Mouse (Mus musculus): ENCODE data around the gene Smim22. TPM values are rescaled to one million over a fixed set of nuclear protein-coding genes. Genes with fewer than 3 reads are reported as not detected.
A peak's percentile ranks its signal among the peaks of the same experiment; 100 is the strongest.

Smim22 gene
- polyA plus RNA-seq, 1 experiment from 2014 or later, result 4.6 TPM

DNA sequence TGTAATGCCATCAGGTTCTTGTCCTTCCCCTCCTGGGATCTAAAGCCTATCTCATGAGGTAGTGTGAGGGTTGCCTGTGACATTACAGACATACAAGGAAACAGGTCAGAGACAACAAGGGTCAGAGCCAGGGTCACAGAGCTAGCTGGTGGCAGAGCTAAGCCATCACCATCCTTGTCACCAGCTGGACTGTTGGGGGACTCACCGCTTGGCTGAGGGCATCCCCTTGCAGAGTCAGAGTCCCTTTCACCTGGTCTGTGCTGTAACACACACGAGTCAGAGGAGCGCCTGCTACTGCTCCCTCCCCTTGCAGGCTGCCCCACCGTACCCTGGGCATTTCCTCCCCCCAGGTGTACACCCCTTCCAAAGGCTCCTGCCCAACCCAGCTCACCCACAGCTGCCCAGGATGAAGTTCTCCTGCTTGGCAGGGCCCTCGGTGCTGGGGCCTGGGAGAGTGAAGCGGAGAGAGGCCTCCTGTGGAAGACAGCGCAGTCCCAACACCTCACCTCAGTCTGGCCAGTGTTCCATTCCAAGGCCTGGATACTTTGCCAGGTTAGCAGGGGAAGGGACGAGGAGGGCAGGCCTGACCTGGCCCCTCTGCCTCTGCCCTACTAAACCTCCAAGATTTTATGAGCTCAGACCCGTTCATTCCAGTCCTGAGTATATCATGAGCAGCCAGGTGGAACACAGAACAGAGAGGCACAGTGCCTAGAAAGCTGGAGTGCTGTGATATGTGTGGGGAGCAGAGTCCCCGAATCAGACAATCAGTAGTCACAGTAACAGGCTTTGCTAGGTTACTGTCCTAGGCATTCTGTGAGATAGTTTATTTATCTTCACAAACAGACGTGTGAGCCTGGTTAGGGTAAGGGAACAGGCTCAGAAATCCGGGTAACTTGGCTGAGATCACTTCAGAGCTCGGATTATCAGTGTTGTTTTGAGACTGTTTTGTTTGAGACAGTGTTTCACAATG lies 5.2 kb downstream of the Smim22 start:
- WGBS, result 55% methylated on average over 13 of the region's 13 CpGs
- no peak for ATAC-seq (ENCODE audit: low FRiP score)
- peak overlapping the region; percentile 64 for H3K4me3 ChIP-seq
- H3K4me1 ChIP-seq (replicated peaks), result peaks cover 33% of the 10 kb centered on the region
- H3K27me3 ChIP-seq, result no peaks in the 10 kb centered on the region
- peak overlapping the region; percentile 83 for H3K9ac ChIP-seq
- H3K36me3 ChIP-seq, result peaks cover 54% of the 10 kb centered on the region
- H3K9me3 ChIP-seq, result no peaks in the 10 kb centered on the region
- H3K27ac ChIP-seq, result peak overlapping the region; percentile 90
- H3K4me2 ChIP-seq, result peak overlapping the region; percentile 75

- Histone ChIP-seq H3K4me1 (replicated peaks) (peaks cover 33% of the 10 kb centered on the region), H3K9me3 (no peaks in the 10 kb centered on the region), H3K27ac (peak within 1 kb of the TSS; percentile 90), H3K27me3 (no peaks in the 10 kb centered on the region), H3K9ac (peak within 1 kb of the TSS; percentile 83), H3K4me2 (peak within 1 kb of the TSS; percentile 75), H3K36me3 (peaks cover 58% of the 10 kb centered on the region), H3K4me3 (peak within 1 kb of the TSS; percentile 64)
- peak; percentile 99 for ATAC-seq (ENCODE audit: low FRiP score)
- WGBS, result under 1% methylated on average over 63 of the region's 63 CpGs
Measured at GRCm38 (mm10) chr16:5013054-5013838, 6.2 kb downstream of the Smim22 start, which contains the start of gene Rogdi. Rogdi (minus strand) TSS chr16:5013553.

DNA sequence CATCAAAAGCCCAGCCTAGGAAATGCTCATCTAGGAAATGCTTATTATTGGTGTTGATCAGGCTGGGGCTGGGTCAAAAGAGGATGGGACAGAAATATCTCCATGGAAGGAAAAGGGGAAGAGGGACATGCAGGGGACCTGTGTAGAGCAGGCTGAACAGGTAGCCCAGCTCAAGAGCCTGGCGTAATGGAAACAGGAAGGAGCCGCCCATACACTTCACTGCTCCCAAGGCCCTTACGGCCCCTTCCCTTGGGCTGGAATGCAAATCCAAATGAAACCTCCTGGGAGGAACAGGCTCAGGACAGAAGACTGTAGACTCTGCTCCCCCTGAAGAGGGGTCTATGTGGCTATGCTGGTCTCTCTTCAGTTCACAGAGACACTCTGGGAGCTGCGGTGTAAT lies 7.5 kb downstream of the Smim22 start:
- H3K4me3 ChIP-seq, result no peak overlapping the region
- H3K27ac ChIP-seq, result peak overlapping the region; percentile 50; the same call in 1 of the 2 replicates
- no peak for ATAC-seq (ENCODE audit: low FRiP score)
- H3K4me1 ChIP-seq (replicated peaks), result peaks cover 33% of the 10 kb centered on the region
- H3K27me3 ChIP-seq, result no peaks in the 10 kb centered on the region
- no peaks in the 10 kb centered on the region for H3K9me3 ChIP-seq
- H3K36me3 ChIP-seq, result peaks cover 64% of the 10 kb centered on the region
- H3K4me2 ChIP-seq, result no peak overlapping the region
- no peak overlapping the region for H3K9ac ChIP-seq
- 94% methylated on average over 4 of the region's 4 CpGs for WGBS

- H3K4me3 ChIP-seq, result no peak overlapping the region
- no peaks in the 10 kb centered on the region for H3K4me1 ChIP-seq (replicated peaks)
- H3K36me3 ChIP-seq, result peaks cover 99% of the 10 kb centered on the region
- no peaks in the 10 kb centered on the region for H3K27me3 ChIP-seq
- no peak overlapping the region for H3K27ac ChIP-seq
- ATAC-seq (ENCODE audit: low FRiP score), result no peak
- H3K9me3 ChIP-seq, result no peaks in the 10 kb centered on the region
- H3K4me2 ChIP-seq, result no peak overlapping the region
- no peak overlapping the region for H3K9ac ChIP-seq
- WGBS, result 98% methylated on average over 3 of the region's 3 CpGs
Measured at GRCm38 (mm10) chr16:5024021-5024420, 16.9 kb downstream of the Smim22 start.

DNA sequence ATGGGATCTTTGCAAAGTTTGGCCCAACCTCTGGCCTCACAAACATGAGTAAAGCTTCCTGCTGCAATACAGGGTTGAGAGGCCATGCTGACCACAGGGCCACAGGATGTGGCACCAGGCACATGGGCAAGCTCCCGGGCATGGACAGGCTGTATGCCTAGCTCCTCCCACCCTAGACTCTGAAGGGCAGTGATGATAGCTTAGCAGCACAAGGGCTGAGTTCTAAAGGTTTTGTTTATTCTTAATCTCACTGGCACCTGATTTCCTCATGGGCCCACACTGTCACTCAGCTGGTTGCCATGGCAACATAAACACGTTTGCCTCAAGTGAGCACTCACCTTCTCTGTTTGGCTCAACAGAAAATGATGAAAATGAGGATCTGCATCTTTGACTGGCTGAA lies 22.8 kb downstream of the Smim22 start:
- no peak overlapping the region for H3K27ac ChIP-seq
- H3K36me3 ChIP-seq, result peaks cover 99% of the 10 kb centered on the region
- no peaks in the 10 kb centered on the region for H3K9me3 ChIP-seq
- no peak overlapping the region for H3K4me3 ChIP-seq
- H3K4me1 ChIP-seq (replicated peaks), result no peaks in the 10 kb centered on the region
- no peaks in the 10 kb centered on the region for H3K27me3 ChIP-seq
- H3K9ac ChIP-seq, result no peak overlapping the region
- no peak for ATAC-seq (ENCODE audit: low FRiP score)
- no peak overlapping the region for H3K4me2 ChIP-seq
- WGBS, result 69% methylated on average over 2 of the region's 2 CpGs

- Histone ChIP-seq H3K4me1 (replicated peaks) (no peaks in the 10 kb centered on the region), H3K27me3 (no peaks in the 10 kb centered on the region), H3K9ac (no peak overlapping the region), H3K36me3 (peaks cover 97% of the 10 kb centered on the region), H3K27ac (no peak overlapping the region), H3K4me2 (no peak overlapping the region), H3K4me3 (no peak overlapping the region), H3K9me3 (no peaks in the 10 kb centered on the region)
- WGBS, result 98% methylated on average over 3 of the region's 3 CpGs
- ATAC-seq (ENCODE audit: low FRiP score), result no peak
Measured at GRCm38 (mm10) chr16:5035591-5035990, 28.5 kb downstream of the Smim22 start.

GRCm38 (mm10) chr16:5036649-5037234 lies 29.7 kb downstream of the Smim22 start:
- no peak for ATAC-seq (ENCODE audit: low FRiP score)
- 73% methylated on average over 5 of the region's 5 CpGs for WGBS

DNA sequence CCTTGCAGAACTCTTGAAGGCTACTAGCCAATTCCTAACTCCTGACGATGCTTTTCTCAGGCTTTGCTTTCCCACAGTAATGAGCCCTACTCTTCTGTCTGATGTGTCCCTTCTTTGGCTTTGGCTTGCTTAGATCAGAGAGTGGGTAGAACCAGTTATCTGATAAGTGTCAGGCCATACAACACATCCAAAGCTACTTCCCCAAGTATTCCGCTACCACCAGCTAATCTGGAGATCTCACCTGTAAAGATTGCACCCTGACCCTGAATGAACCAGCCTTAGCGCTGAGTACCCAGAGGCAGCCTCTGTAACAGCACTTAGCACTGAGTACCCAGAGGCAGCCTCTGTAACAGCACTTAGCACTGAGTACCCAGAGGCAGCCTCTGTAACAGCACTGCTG lies 38.2 kb downstream of the Smim22 start:
- 99% methylated on average over 3 of the region's 3 CpGs for whole genome bisulfite sequencing
- ATAC-seq (ENCODE audit: low FRiP score), result no peak
- peaks cover 72% of the 10 kb centered on the region for H3K36me3 ChIP-seq
- no peak overlapping the region for H3K4me2 ChIP-seq
- H3K4me3 ChIP-seq, result no peak overlapping the region
- H3K9me3 ChIP-seq, result no peaks in the 10 kb centered on the region
- H3K27ac ChIP-seq, result no peak overlapping the region
- no peak overlapping the region for H3K9ac ChIP-seq
- H3K4me1 ChIP-seq (replicated peaks), result peaks cover 20% of the 10 kb centered on the region
- H3K27me3 ChIP-seq, result no peaks in the 10 kb centered on the region

More at GRCm38 (mm10) chr16:5036649-5037234, 29.7 kb downstream of the Smim22 start:
- Histone ChIP-seq H3K9ac (no peak overlapping the region), H3K4me1 (replicated peaks) (no peaks in the 10 kb centered on the region), H3K27me3 (no peaks in the 10 kb centered on the region), H3K4me2 (no peak overlapping the region), H3K9me3 (no peaks in the 10 kb centered on the region), H3K36me3 (peaks cover 97% of the 10 kb centered on the region), H3K27ac (no peak overlapping the region), H3K4me3 (no peak overlapping the region)

- under 1% methylated on average over 38 of the region's 38 CpGs for WGBS
- Histone ChIP-seq H3K4me3 (peak overlapping the region; percentile 99), H3K27me3 (no peaks in the 10 kb centered on the region), H3K9me3 (no peaks in the 10 kb centered on the region), H3K36me3 (peaks cover 44% of the 10 kb centered on the region), H3K4me2 (peak overlapping the region; percentile 92), H3K27ac (peak overlapping the region; percentile 93), H3K4me1 (replicated peaks) (peaks cover 44% of the 10 kb centered on the region), H3K9ac (peak overlapping the region; percentile 95)
- peak; percentile 73 for ATAC-seq (ENCODE audit: low FRiP score)
Measured at GRCm38 (mm10) chr16:5049182-5049773, 42.2 kb downstream of the Smim22 start.

DNA sequence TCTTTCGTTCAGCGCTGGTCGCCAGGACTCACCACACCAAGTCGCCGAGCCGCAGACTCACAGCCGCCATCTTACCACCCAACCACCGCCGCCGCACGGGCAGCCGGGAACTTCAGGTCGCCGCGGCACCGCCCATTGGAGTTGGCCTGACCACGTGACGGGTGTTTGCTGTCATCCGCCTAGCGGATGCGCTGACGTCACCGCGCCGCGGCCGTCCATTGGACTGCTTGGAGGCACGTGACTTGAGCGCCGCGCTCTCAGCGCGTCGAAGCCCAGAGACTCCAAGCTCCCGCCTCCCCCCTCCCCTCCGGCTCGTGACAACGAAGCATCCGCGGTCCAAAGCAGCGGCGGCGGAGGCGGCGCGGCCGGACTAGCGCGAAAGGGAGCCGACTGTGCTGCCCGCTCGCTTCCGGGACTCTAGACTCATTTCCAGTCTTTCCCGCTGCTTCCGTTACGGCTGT lies 42.7 kb downstream of the Smim22 start, which contains the start of the genes Glyr1 and Ubn1:
Gene Glyr1, minus strand, starts transcription at position 90 of the 461 bp plus-strand sequence.
Gene Ubn1, plus strand, starts transcription at position 284 of the 461 bp plus-strand sequence.
- WGBS, result 0% methylated on average over 46 of the region's 56 CpGs
- peak within 1 kb of the TSS; percentile 95 for H3K9ac ChIP-seq
- peak within 1 kb of the TSS; percentile 99 for H3K4me3 ChIP-seq
- peaks cover 39% of the 10 kb centered on the region for H3K36me3 ChIP-seq
- peak within 1 kb of the TSS; percentile 98 for H3K4me2 ChIP-seq
- H3K9me3 ChIP-seq, result no peaks in the 10 kb centered on the region
- ATAC-seq (ENCODE audit: low FRiP score), result peak; percentile 100
- H3K27ac ChIP-seq, result peak within 1 kb of the TSS; percentile 98
- H3K4me1 ChIP-seq (replicated peaks), result peaks cover 44% of the 10 kb centered on the region
- H3K27me3 ChIP-seq, result no peaks in the 10 kb centered on the region

GRCm38 (mm10) chr16:5050251-5051110 lies 43.4 kb downstream of the Smim22 start:
- H3K9ac ChIP-seq, result peak overlapping the region; percentile 92
- H3K27ac ChIP-seq, result peak overlapping the region; percentile 98
- H3K4me1 ChIP-seq (replicated peaks), result peaks cover 44% of the 10 kb centered on the region
- WGBS, result under 1% methylated on average over 78 of the region's 78 CpGs
- H3K4me2 ChIP-seq, result peak overlapping the region; percentile 98
- H3K9me3 ChIP-seq, result no peaks in the 10 kb centered on the region
- peaks cover 38% of the 10 kb centered on the region for H3K36me3 ChIP-seq
- no peaks in the 10 kb centered on the region for H3K27me3 ChIP-seq
- H3K4me3 ChIP-seq, result peak overlapping the region; percentile 99
- peak; percentile 87 for ATAC-seq (ENCODE audit: low FRiP score)
